Mouse (Mus musculus) myocyte (in vitro differentiated cells): ENCODE measurements around the gene Olfr1025-ps1. TPM values are rescaled to one million over a fixed set of nuclear protein-coding genes. Genes with fewer than 3 reads are reported as not detected.

ENCODE experiments used
- H3K27me3 ChIP-seq: one replicate; pipeline ENCODE4 v1.6.1; 2011; ENCODE audit not compliant: control insufficient read depth, insufficient read depth, insufficient read length
- H3K36me3 ChIP-seq: one replicate; pipeline ENCODE4 v1.6.1; 2011; ENCODE audit not compliant: control insufficient read depth, insufficient read depth
- H3K4me2 ChIP-seq: one replicate; pipeline ENCODE4 v1.6.1; 2011; ENCODE audit warnings: low read depth, control low read depth
- H3K4me3 ChIP-seq: one replicate; pipeline ENCODE4 v1.5.1; 2011; ENCODE audit warnings: mild to moderate bottlenecking, control low read depth, moderate library complexity
- H3K79me2 ChIP-seq: one replicate; pipeline ENCODE4 v1.6.1; 2011; ENCODE audit not compliant: control insufficient read depth, insufficient read depth
- H3ac ChIP-seq: one replicate; pipeline ENCODE4 v1.6.1; 2011; ENCODE audit not compliant: control insufficient read depth, insufficient read length
- CEBPB ChIP-seq: IDR thresholded peaks from 2 replicates; pipeline ENCODE4 v1.6.1; 2011; ENCODE audit warnings: mild to moderate bottlenecking, moderate library complexity; ENCODE audit not compliant: poor library complexity, insufficient read depth, severe bottlenecking
- E2F4 ChIP-seq: IDR thresholded peaks from one replicate; pipeline ENCODE4 v1.6.1; 2011; ENCODE audit warnings: mild to moderate bottlenecking, control low read depth, moderate library complexity; ENCODE audit not compliant: insufficient read depth
- MAX ChIP-seq: IDR thresholded peaks from one replicate; pipeline ENCODE4 v1.6.1; 2011; ENCODE audit warnings: low read depth, mild to moderate bottlenecking, control low read depth
- MYOD1 ChIP-seq, 3 experiments: IDR thresholded peaks; one replicate each; pipeline ENCODE4 v1.6.1; 2011; ENCODE audit warnings: control low read depth in 2 of 3, low read depth in 2 of 3, mild to moderate bottlenecking in 2 of 3, moderate library complexity in 1 of 3; ENCODE audit not compliant: insufficient read length in 2 of 3, control insufficient read depth in 1 of 3
- MYOG ChIP-seq, 3 experiments: IDR thresholded peaks; one replicate each; pipeline ENCODE4 v1.6.1; 2011; ENCODE audit warnings: control low read depth in 2 of 3, low read depth in 2 of 3, mild to moderate bottlenecking in 2 of 3; ENCODE audit not compliant: insufficient read length in 2 of 3, control insufficient read depth in 1 of 3, insufficient read depth in 1 of 3
- POLR2A ChIP-seq: IDR thresholded peaks from one replicate; pipeline ENCODE4 v1.6.1; 2011; ENCODE audit warnings: low read depth, mild to moderate bottlenecking, control low read depth, moderate library complexity; ENCODE audit not compliant: insufficient read length
- POLR2AphosphoS2 ChIP-seq: IDR thresholded peaks from one replicate; pipeline ENCODE4 v1.6.1; 2011; ENCODE audit warnings: low read depth, control low read depth; ENCODE audit not compliant: insufficient read length
- REST ChIP-seq: IDR thresholded peaks from one replicate; pipeline ENCODE4 v1.6.1; 2011; ENCODE audit warnings: mild to moderate bottlenecking, control low read depth, moderate library complexity; ENCODE audit not compliant: insufficient read depth, insufficient read length
- SRF ChIP-seq: IDR thresholded peaks from one replicate; pipeline ENCODE4 v1.6.1; 2011; ENCODE audit warnings: low read depth; ENCODE audit not compliant: control insufficient read depth, insufficient read length
- TCF12 ChIP-seq: IDR thresholded peaks from one replicate; pipeline ENCODE4 v1.6.1; 2011; ENCODE audit warnings: mild to moderate bottlenecking, control low read depth; ENCODE audit not compliant: poor library complexity, insufficient read depth, severe bottlenecking
- TCF3 ChIP-seq: IDR thresholded peaks from one replicate; pipeline ENCODE4 v1.6.1; 2011; ENCODE audit warnings: low read depth, control low read depth; ENCODE audit not compliant: insufficient read length
- USF1 ChIP-seq: IDR thresholded peaks from one replicate; pipeline ENCODE4 v1.6.1; 2011; ENCODE audit warnings: low read depth, mild to moderate bottlenecking, control low read depth, moderate library complexity
- polyA plus RNA-seq: library from polyadenylated mRNA; unstranded; fragments of >200 nt; fragmentation: generic; extraction: Trizol; gene quantifications from one replicate; pipeline ENCODE4 v1.2.1, GENCODE M21; 2012; ENCODE audit warnings: missing spikeins

Olfr1025-ps1 gene
- polyA plus RNA-seq = not detected

GRCm38 (mm10) chr2:85914893-85915292, at the start of gene Olfr1025-ps1:
Olfr1025-ps1 (plus strand) TSS chr2:85915193.
- TF ChIP-seq POLR2AphosphoS2 = no peak
- TF ChIP-seq E2F4 = no peak
- no peak for TF ChIP-seq TCF3
- TF ChIP-seq CEBPB = no peak
- no peak for TF ChIP-seq POLR2A
- TF ChIP-seq SRF = no peak
- no peak for TF ChIP-seq USF1
- TF ChIP-seq TCF12 = no peak
- no peak for TF ChIP-seq REST
- no peak for TF ChIP-seq MYOD1 (IDR thresholded peaks at IDR 0.05; ENCODE audit: control insufficient read depth in 1 of 3, insufficient read length in 2 of 3, low read depth in 2 of 3)
- TF ChIP-seq MAX = no peak
- Histone ChIP-seq H3K4me2 (no peak within 1 kb of the TSS), H3K4me3 (no peak within 1 kb of the TSS), H3K36me3 (no peaks in the 10 kb centered on the region), H3K27me3 (no peaks in the 10 kb centered on the region), H3ac (no peak within 1 kb of the TSS), H3K79me2 (no peaks in the 10 kb centered on the region)

GRCm38 (mm10) chr2:85868294-85868693, 46.7 kb upstream of the Olfr1025-ps1 start, which contains the start of gene Olfr1022:
Olfr1022 (plus strand) TSS chr2:85868594.
- H3ac ChIP-seq = no peak within 1 kb of the TSS
- no peaks in the 10 kb centered on the region for H3K79me2 ChIP-seq
- H3K27me3 ChIP-seq = no peaks in the 10 kb centered on the region
- TF ChIP-seq TCF3 (no peak), E2F4 (no peak), MAX (no peak), POLR2A (no peak), MYOD1 (IDR thresholded peaks at IDR 0.05; ENCODE audit: control insufficient read depth in 1 of 3, insufficient read length in 2 of 3, low read depth in 2 of 3) (no peak), TCF12 (no peak), POLR2AphosphoS2 (no peak), SRF (no peak), CEBPB (no peak), MYOG (IDR thresholded peaks at IDR 0.05; ENCODE audit: control insufficient read depth in 1 of 3, insufficient read depth in 1 of 3, insufficient read length in 2 of 3, low read depth in 2 of 3) (no peak), USF1 (no peak), REST (no peak)
- H3K4me2 ChIP-seq = no peak within 1 kb of the TSS
- no peaks in the 10 kb centered on the region for H3K36me3 ChIP-seq
- no peak within 1 kb of the TSS for H3K4me3 ChIP-seq

- H3K4me3 ChIP-seq = no peak within 1 kb of the TSS
These were observed 29.7 kb upstream of the Olfr1025-ps1 start, which contains the start of gene Olfr1023 for GRCm38 (mm10) chr2:85885340-85885739. Olfr1023 (plus strand) TSS chr2:85885640.

GRCm38 (mm10) chr2:85904952-85905351, 10.0 kb upstream of the Olfr1025-ps1 start, which contains the start of gene Olfr1024:
Olfr1024 (minus strand) TSS chr2:85905052.
- Histone ChIP-seq H3ac (no peak within 1 kb of the TSS), H3K36me3 (no peaks in the 10 kb centered on the region), H3K79me2 (no peaks in the 10 kb centered on the region), H3K4me2 (no peak within 1 kb of the TSS), H3K4me3 (no peak within 1 kb of the TSS), H3K27me3 (no peaks in the 10 kb centered on the region)
- TF ChIP-seq POLR2AphosphoS2 = no peak
- no peak for TF ChIP-seq MYOD1 (IDR thresholded peaks at IDR 0.05; ENCODE audit: control insufficient read depth in 1 of 3, insufficient read length in 2 of 3, low read depth in 2 of 3)
- no peak for TF ChIP-seq E2F4
- TF ChIP-seq TCF3 = no peak

More at GRCm38 (mm10) chr2:85885340-85885739, 29.7 kb upstream of the Olfr1025-ps1 start, which contains the start of gene Olfr1023:
- Histone ChIP-seq H3K79me2 (no peaks in the 10 kb centered on the region), H3K27me3 (no peaks in the 10 kb centered on the region), H3K36me3 (no peaks in the 10 kb centered on the region), H3ac (no peak within 1 kb of the TSS), H3K4me2 (no peak within 1 kb of the TSS)
- no peak for TF ChIP-seq MYOD1 (IDR thresholded peaks at IDR 0.05; ENCODE audit: control insufficient read depth in 1 of 3, insufficient read length in 2 of 3, low read depth in 2 of 3)
- no peak for TF ChIP-seq MAX
- no peak for TF ChIP-seq E2F4
- no peak for TF ChIP-seq POLR2AphosphoS2
- no peak for TF ChIP-seq USF1
- no peak for TF ChIP-seq POLR2A
- no peak for TF ChIP-seq MYOG (IDR thresholded peaks at IDR 0.05; ENCODE audit: control insufficient read depth in 1 of 3, insufficient read depth in 1 of 3, insufficient read length in 2 of 3, low read depth in 2 of 3)
- no peak for TF ChIP-seq REST
- TF ChIP-seq TCF12 = no peak
- TF ChIP-seq CEBPB = no peak
- TF ChIP-seq TCF3 = no peak
- no peak for TF ChIP-seq SRF

- Histone ChIP-seq H3K4me3 (no peak overlapping the region), H3K4me2 (no peak overlapping the region), H3K79me2 (no peaks in the 10 kb centered on the region), H3K36me3 (no peaks in the 10 kb centered on the region), H3K27me3 (no peaks in the 10 kb centered on the region), H3ac (no peak overlapping the region)
- TF ChIP-seq CEBPB (no peak), MAX (no peak), MYOD1 (IDR thresholded peaks at IDR 0.05; ENCODE audit: control insufficient read depth in 1 of 3, insufficient read length in 2 of 3, low read depth in 2 of 3) (no peak), POLR2A (no peak), TCF12 (no peak), TCF3 (no peak), SRF (no peak), E2F4 (no peak), MYOG (IDR thresholded peaks at IDR 0.05; ENCODE audit: control insufficient read depth in 1 of 3, insufficient read depth in 1 of 3, insufficient read length in 2 of 3, low read depth in 2 of 3) (no peak), USF1 (no peak)
These were observed 1.8 kb upstream of the Olfr1025-ps1 start for GRCm38 (mm10) chr2:85913197-85913596.
